Mouse (Mus musculus): ENCODE results near the gene Prickle2.

Prickle2 gene

GRCm38 (mm10) chr6:92589381-92590065 lies 116.4 kb downstream of the Prickle2 start:
- DNase-seq (ENCODE audit: extremely low spot score) = no peak

GRCm38 (mm10) chr6:92584026-92584425 lies 121.9 kb downstream of the Prickle2 start:
- no peak for DNase-seq (ENCODE audit: extremely low spot score)

- DNase-seq (ENCODE audit: extremely low spot score) = no peak
Measured at GRCm38 (mm10) chr6:92575227-92575626, 130.7 kb downstream of the Prickle2 start.

- no peak for DNase-seq (ENCODE audit: extremely low spot score)
Measured at GRCm38 (mm10) chr6:92572139-92572538, 133.8 kb downstream of the Prickle2 start.

GRCm38 (mm10) chr6:92570090-92570489 lies 135.9 kb downstream of the Prickle2 start:
- DNase-seq (ENCODE audit: extremely low spot score) = no peak

GRCm38 (mm10) chr6:92569283-92569682 lies 136.7 kb downstream of the Prickle2 start:
- DNase-seq (ENCODE audit: extremely low spot score) = no peak

GRCm38 (mm10) chr6:92559261-92559660 lies 146.7 kb downstream of the Prickle2 start:
- DNase-seq (ENCODE audit: extremely low spot score) = no peak

- no peak for DNase-seq (ENCODE audit: extremely low spot score)
Measured at GRCm38 (mm10) chr6:92555675-92556074, 150.3 kb downstream of the Prickle2 start.

- no peak for DNase-seq (ENCODE audit: extremely low spot score)
Measured at GRCm38 (mm10) chr6:92553086-92553485, 152.9 kb downstream of the Prickle2 start.

- DNase-seq (ENCODE audit: extremely low spot score) = no peak
Measured at GRCm38 (mm10) chr6:92549246-92549645, 156.7 kb downstream of the Prickle2 start.

- DNase-seq (ENCODE audit: extremely low spot score) = no peak
Measured at GRCm38 (mm10) chr6:92545204-92545603, 160.8 kb downstream of the Prickle2 start.

- no peak for DNase-seq (ENCODE audit: extremely low spot score)
Measured at GRCm38 (mm10) chr6:92543825-92544224, 162.1 kb downstream of the Prickle2 start.

GRCm38 (mm10) chr6:92542402-92543101 lies 163.4 kb downstream of the Prickle2 start:
- no peak for DNase-seq (ENCODE audit: extremely low spot score)

- DNase-seq (ENCODE audit: extremely low spot score) = peak; percentile 63
Measured at GRCm38 (mm10) chr6:92534226-92535031, 171.5 kb downstream of the Prickle2 start.

- DNase-seq (ENCODE audit: extremely low spot score) = no peak
Measured at GRCm38 (mm10) chr6:92533306-92534063, 172.5 kb downstream of the Prickle2 start.

GRCm38 (mm10) chr6:92532896-92533295 lies 173.1 kb downstream of the Prickle2 start:
- DNase-seq (ENCODE audit: extremely low spot score) = no peak

- no peak for DNase-seq (ENCODE audit: extremely low spot score)
Measured at GRCm38 (mm10) chr6:92532331-92532730, 173.6 kb downstream of the Prickle2 start.

- no peak for DNase-seq (ENCODE audit: extremely low spot score)
Measured at GRCm38 (mm10) chr6:92526212-92526611, 179.7 kb downstream of the Prickle2 start.

- no peak for DNase-seq (ENCODE audit: extremely low spot score)
Measured at GRCm38 (mm10) chr6:92525646-92526045, 180.3 kb downstream of the Prickle2 start.

- DNase-seq (ENCODE audit: extremely low spot score) = no peak
Measured at GRCm38 (mm10) chr6:92521526-92522075, 184.4 kb downstream of the Prickle2 start.

- DNase-seq (ENCODE audit: extremely low spot score) = no peak
Measured at GRCm38 (mm10) chr6:92520088-92520875, 185.7 kb downstream of the Prickle2 start.
